Mouse (Mus musculus): Measurements from ENCODE around the gene 4932438A13Rik. TPM values are rescaled to one million over a fixed set of nuclear protein-coding genes. Genes with fewer than 3 reads are reported as not detected.

4932438A13Rik gene
- 44.6 TPM for polyA plus RNA-seq (2015; fragmentation: Illumina TruSeq; extraction: RNeasy Lipid Tissue Mini Kit (QIAGEN cat#74804); ENCODE audit: low read depth, low replicate concordance)

DNA sequence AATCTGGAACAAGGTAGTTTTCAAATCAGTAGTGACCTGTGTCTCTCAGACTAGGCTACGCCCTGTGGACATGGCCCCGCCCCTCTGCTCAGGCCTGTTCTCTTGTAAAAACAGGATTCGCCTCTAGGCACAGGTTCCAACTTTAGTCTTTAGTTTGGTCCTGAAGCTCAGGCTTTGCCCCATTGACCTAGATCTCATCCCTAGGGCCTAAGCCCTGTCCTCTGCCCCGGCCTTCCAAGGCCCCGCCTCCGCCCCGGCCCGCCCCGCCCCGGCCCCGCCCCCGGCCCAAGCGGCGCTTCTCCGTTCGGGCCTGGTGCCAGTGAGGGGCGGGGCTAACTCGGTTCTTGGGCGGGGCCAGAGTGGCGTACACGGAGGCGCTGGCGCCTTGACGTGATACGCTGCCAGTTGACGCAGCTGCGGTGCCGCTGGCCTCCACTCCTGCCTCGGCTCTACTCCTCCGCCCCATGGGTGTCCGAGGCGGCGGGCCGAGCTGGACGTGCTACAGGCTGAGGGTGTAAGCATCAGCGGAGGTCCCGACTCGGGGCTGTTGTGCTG, at the start of gene 4932438A13Rik:
TSS of gene 4932438A13Rik (plus strand) at position 384 of the 555 bp plus-strand sequence.

DNA sequence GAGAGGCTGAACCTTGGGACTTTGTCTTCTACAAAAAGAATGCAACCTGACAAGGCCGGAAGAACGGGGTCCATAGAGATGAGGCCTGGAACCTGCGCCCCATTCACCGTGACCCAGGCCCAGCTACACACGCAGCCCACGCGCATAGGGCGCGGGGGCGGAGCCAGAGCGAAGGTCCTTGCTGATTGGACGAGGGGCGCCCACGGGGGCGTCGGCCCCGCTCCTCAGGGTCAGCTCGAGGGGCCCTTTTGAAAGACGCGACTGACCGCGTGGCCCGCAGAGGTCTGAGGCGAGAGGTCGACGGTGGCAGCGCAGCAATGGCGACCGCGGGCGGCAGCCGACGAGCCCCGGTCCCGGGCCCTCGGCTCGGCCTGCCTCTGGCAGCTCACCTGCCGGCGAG, 200.5 kb downstream of the 4932438A13Rik start, which contains the start of gene Adad1:
TSS of gene Adad1 (plus strand) at position 122 of the 400 bp plus-strand sequence.

Other genes starting within 250 kb of the 4932438A13Rik start
- gene Bbs7, start 249.6 kb upstream of the 4932438A13Rik start, polyA plus RNA-seq (2015; fragmentation: Illumina TruSeq; extraction: RNeasy Lipid Tissue Mini Kit (QIAGEN cat#74804); ENCODE audit: low read depth, low replicate concordance), result 21.7 TPM
- gene Trpc3, start 172.9 kb upstream of the 4932438A13Rik start, polyA plus RNA-seq (2015; fragmentation: Illumina TruSeq; extraction: RNeasy Lipid Tissue Mini Kit (QIAGEN cat#74804); ENCODE audit: low read depth, low replicate concordance), result 17.1 TPM
- not detected for gene Adad1, start 200.4 kb downstream of the 4932438A13Rik start, polyA plus RNA-seq (2015; fragmentation: Illumina TruSeq; extraction: RNeasy Lipid Tissue Mini Kit (QIAGEN cat#74804); ENCODE audit: low read depth, low replicate concordance)